In the genomic region with DNA sequence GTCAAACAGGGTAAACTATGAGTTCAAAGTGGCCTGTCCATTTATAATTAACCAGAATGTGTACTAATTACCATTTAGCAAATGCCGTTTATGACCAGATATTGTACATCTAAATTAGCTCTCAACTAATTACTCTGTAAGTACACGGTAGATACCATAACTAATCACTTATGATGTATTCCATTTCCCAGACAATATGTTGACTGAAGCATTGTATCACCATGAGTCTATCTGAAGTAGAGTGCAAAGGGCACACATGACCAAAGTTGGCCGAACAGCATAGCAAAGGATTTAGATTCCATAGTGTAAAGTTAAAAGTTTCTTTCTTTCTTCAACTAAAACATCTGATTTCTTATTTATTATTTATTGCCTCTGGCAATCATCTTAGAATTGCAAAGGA, we compare ENCODE assay signal across 16 mouse cellular contexts.
"Had no signal": no experiment of that assay in that cellular context is flagged by ENCODE, and none has a peak within 500 bp of the region (broad histone marks: within the 10 kb centered on the region; RNA-seq: fewer than 3 reads in every experiment).

No protein-coding gene starts in this region.

- H3K4me1 ChIP-seq: midbrain, embryonic 10.5 days; midbrain, embryonic 12.5 days; neural tube, embryonic 13.5 days; neural tube, embryonic 15.5 days had no signal

- H3K27ac ChIP-seq: midbrain, embryonic 10.5 days; midbrain, embryonic 12.5 days; neural tube, embryonic 13.5 days; neural tube, embryonic 15.5 days had no signal

- H3K4me3 ChIP-seq: midbrain, embryonic 10.5 days; midbrain, embryonic 12.5 days; myocyte; neural tube, embryonic 13.5 days; neural tube, embryonic 15.5 days had no signal

- H3K27me3 ChIP-seq: midbrain, embryonic 12.5 days; neural tube, embryonic 13.5 days; neural tube, embryonic 15.5 days had no signal

- H3K9ac ChIP-seq: lung, embryonic 14.5 days; midbrain, embryonic 12.5 days; neural tube, embryonic 13.5 days; neural tube, embryonic 15.5 days had no signal

- H3K4me2 ChIP-seq: lung, embryonic 14.5 days; midbrain, embryonic 12.5 days; neural tube, embryonic 13.5 days; neural tube, embryonic 15.5 days had no signal

- H3K9me3 ChIP-seq: midbrain, embryonic 10.5 days; midbrain, embryonic 12.5 days; neural tube, embryonic 13.5 days; neural tube, embryonic 15.5 days had no signal

- ATAC-seq: midbrain, embryonic 16.5 days had no signal

- H3K36me3 ChIP-seq: midbrain, embryonic 10.5 days; midbrain, embryonic 12.5 days; neural tube, embryonic 13.5 days; neural tube, embryonic 15.5 days had no signal

- DNase-seq: lung, adult 18-20 months; lung, embryonic 14.5 days; lung, postnatal 10 days; lung, postnatal 4 days; midbrain, embryonic 14.5 days; right cerebral cortex, postnatal 14 days; spleen, adult 18-20 months; thymus, adult 18-20 months; thymus, postnatal 14 days; thymus, postnatal 36 days had no signal
